ENCODE assay signal across 20 mouse cellular contexts in the genomic region with DNA sequence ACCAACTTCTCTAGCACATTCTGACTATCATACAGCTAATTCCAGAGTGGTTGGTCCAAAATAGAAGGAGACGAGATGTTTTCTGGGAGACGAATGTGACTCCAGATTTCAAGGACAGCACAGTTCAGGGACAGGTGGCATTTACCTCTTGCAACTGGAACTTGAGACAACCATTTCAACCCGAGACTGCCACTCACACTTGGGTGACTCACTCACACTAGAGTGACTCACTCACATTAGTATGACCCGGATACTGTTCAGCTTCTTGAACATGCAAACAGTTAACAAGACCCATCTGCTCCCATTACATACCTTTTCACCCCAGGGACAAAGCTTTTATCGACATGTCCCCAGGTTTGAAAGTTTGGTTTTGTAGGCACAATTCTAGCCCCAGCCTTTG. TPM values are rescaled to one million over a fixed set of nuclear protein-coding genes. Genes with fewer than 3 reads are reported as not detected.
DNase-seq lines count a peak whose midpoint lies in the region; ATAC-seq and TF ChIP-seq lines count a peak whose summit lies in the region.
"Had no signal": no experiment of that assay in that cellular context is flagged by ENCODE, and none has a peak within 500 bp of the region (broad histone marks: within the 10 kb centered on the region; RNA-seq: fewer than 3 reads in every experiment).

No protein-coding gene starts in this region.

- H3K27me3 ChIP-seq in Patski = no peaks in the 10 kb centered on the region
- no peaks in the 10 kb centered on the region for H3K27me3 ChIP-seq in intestine, embryonic 16.5 days (replicated peaks; ENCODE audit: control insufficient read depth, insufficient read depth, low read length)
- H3K27me3 ChIP-seq in stomach, postnatal 0 days (ENCODE audit: control insufficient read depth, insufficient read depth, low read length) = no peaks in the 10 kb centered on the region
- H3K27me3 ChIP-seq in forebrain, postnatal 0 days (ENCODE audit: insufficient read depth, low read length) = no peaks in the 10 kb centered on the region; the same call in 1 of the 2 replicates
- H3K27me3 ChIP-seq: CH12.LX; heart, embryonic 12.5 days had no signal

- no peak for TF ChIP-seq EP300 in stomach, postnatal 0 days (optimal IDR thresholded peaks at IDR 0.05)

- H3K36me3 ChIP-seq in intestine, embryonic 16.5 days (ENCODE audit: control insufficient read depth, insufficient read depth, low read length) = no peaks in the 10 kb centered on the region
- no peaks in the 10 kb centered on the region for H3K36me3 ChIP-seq in stomach, postnatal 0 days (ENCODE audit: control insufficient read depth, insufficient read depth, low read length)
- H3K36me3 ChIP-seq in forebrain, postnatal 0 days (ENCODE audit: insufficient read depth) = no peaks in the 10 kb centered on the region
- H3K36me3 ChIP-seq: embryonic facial prominence, embryonic 10.5 days; forebrain, embryonic 10.5 days; heart, embryonic 12.5 days; hindbrain, embryonic 10.5 days had no signal

- H3K9ac ChIP-seq in intestine, embryonic 16.5 days (ENCODE audit: low read depth, low read length) = no peak overlapping the region
- no peak overlapping the region for H3K9ac ChIP-seq in stomach, postnatal 0 days (ENCODE audit: low read length)
- no peak overlapping the region for H3K9ac ChIP-seq in forebrain, postnatal 0 days
- H3K9ac ChIP-seq: heart, embryonic 12.5 days; hindbrain, embryonic 14.5 days had no signal

- H3K9me3 ChIP-seq in intestine, embryonic 16.5 days (ENCODE audit: control insufficient read depth, low read length) = no peaks in the 10 kb centered on the region
- no peaks in the 10 kb centered on the region for H3K9me3 ChIP-seq in stomach, postnatal 0 days (ENCODE audit: control insufficient read depth, low read length)
- no peaks in the 10 kb centered on the region for H3K9me3 ChIP-seq in forebrain, postnatal 0 days (ENCODE audit: low read length)
- H3K9me3 ChIP-seq: embryonic facial prominence, embryonic 10.5 days; forebrain, embryonic 10.5 days; heart, embryonic 12.5 days; hindbrain, embryonic 10.5 days had no signal

- 72% methylated on average over 5 of the region's 5 CpGs for WGBS in intestine, embryonic 16.5 days
- WGBS in stomach, postnatal 0 days = 65% methylated on average over 5 of the region's 5 CpGs
- WGBS in forebrain, postnatal 0 days = 92% methylated on average over 5 of the region's 5 CpGs

- DNase-seq in left cerebral cortex, postnatal 25 days (ENCODE audit: low spot score in 2 of 2) = peak; percentile 3 to 4
- DNase-seq in left cerebral cortex, adult 11 months (ENCODE audit: low spot score) = no peak
- no peak for DNase-seq in Patski (ENCODE audit: low read depth, low spot score)
- peak; percentile 30 for DNase-seq in stomach, postnatal 0 days (ENCODE audit: low spot score)
- no peak for DNase-seq in forebrain, postnatal 0 days
- DNase-seq: adrenal gland, adult 8-10 months; cerebellum, adult 18-20 months; cerebellum, postnatal 10 days; gastrocnemius, postnatal 14 days had no signal

- H3K27ac ChIP-seq in intestine, embryonic 16.5 days (ENCODE audit: low read length) = peak overlapping the region; percentile 31
- peak overlapping the region; percentile 71 for H3K27ac ChIP-seq in stomach, postnatal 0 days (replicated peaks)
- no peak overlapping the region for H3K27ac ChIP-seq in forebrain, postnatal 0 days (ENCODE audit: low read depth, low read length)
- H3K27ac ChIP-seq: embryonic facial prominence, embryonic 10.5 days; forebrain, embryonic 10.5 days; hindbrain, embryonic 10.5 days; hindbrain, embryonic 14.5 days had no signal

- H3K4me3 ChIP-seq in intestine, embryonic 16.5 days (ENCODE audit: low read length) = no peak overlapping the region
- no peak overlapping the region for H3K4me3 ChIP-seq in stomach, postnatal 0 days (ENCODE audit: low read depth, low read length)
- no peak overlapping the region for H3K4me3 ChIP-seq in forebrain, postnatal 0 days (ENCODE audit: low read depth, low read length)
- H3K4me3 ChIP-seq: embryonic facial prominence, embryonic 10.5 days; erythroblast, embryonic 14.5 days; forebrain, embryonic 10.5 days; heart, embryonic 12.5 days; hindbrain, embryonic 10.5 days had no signal

- in situ Hi-C loops in Patski (cut with MboI; ENCODE audit: low pct_unique_long_range_greater_than_20kb) = no loop called here

- POLR2A ChIA-PET in Patski (lab: Charles Lee) = no interaction called here

- CTCF ChIA-PET in Patski (lab: Charles Lee) = no interaction called here

- no peak overlapping the region for H3K4me2 ChIP-seq in intestine, embryonic 16.5 days (ENCODE audit: low read depth, low read length)
- no peak overlapping the region for H3K4me2 ChIP-seq in stomach, postnatal 0 days (replicated peaks; ENCODE audit: low read depth)
- H3K4me2 ChIP-seq in forebrain, postnatal 0 days (ENCODE audit: low read depth) = no peak overlapping the region
- H3K4me2 ChIP-seq: heart, embryonic 12.5 days; hindbrain, embryonic 14.5 days had no signal

- intact Hi-C loops in left cerebral cortex, postnatal 25 days (cut with DNase I) = no loop called here

- TF ChIP-seq CTCF in Patski (IDR thresholded peaks at IDR 0.05) = no peak
- TF ChIP-seq CTCF in stomach, postnatal 0 days (IDR thresholded peaks at IDR 0.05; ENCODE audit: low read depth) = no peak
- TF ChIP-seq CTCF in forebrain, postnatal 0 days (IDR thresholded peaks at IDR 0.05; ENCODE audit: low read depth) = no peak

- peak; percentile 39 for ATAC-seq in Patski
- ATAC-seq in intestine, embryonic 16.5 days = peak; percentile 58
- peak; percentile 72 for ATAC-seq in stomach, postnatal 0 days (ENCODE audit: low FRiP score, low TSS enrichment)
- ATAC-seq in erythroblast, adult 5-6 weeks (replicated peaks; ENCODE audit: low FRiP score, poor library complexity, severe bottlenecking) = no peak
- no peak for ATAC-seq in forebrain, postnatal 0 days
- ATAC-seq: forebrain, embryonic 14.5 days had no signal

- H3K4me1 ChIP-seq in intestine, embryonic 16.5 days (ENCODE audit: control insufficient read depth, insufficient read depth, low read length) = peaks cover 16% of the 10 kb centered on the region
- H3K4me1 ChIP-seq in stomach, postnatal 0 days (replicated peaks; ENCODE audit: control insufficient read depth, insufficient read depth) = no peaks in the 10 kb centered on the region
- H3K4me1 ChIP-seq in forebrain, postnatal 0 days (ENCODE audit: insufficient read depth) = no peaks in the 10 kb centered on the region
- H3K4me1 ChIP-seq: forebrain, embryonic 10.5 days; heart, embryonic 12.5 days; hindbrain, embryonic 10.5 days had no signal

RNA-seq across cellular contexts. Expression of a gene that starts 12.2 kb away (rescaled TPM):
- under 1 TPM; 0.85 to 0.99 TPM for total RNA-seq in left cerebral cortex, postnatal 25 days (2021)
- polyA plus RNA-seq in Patski (2021) = 0.67 TPM
- 229 and 235 TPM in 2 replicates for polyA plus RNA-seq in intestine, embryonic 16.5 days (2015; fragmentation: Nextera tagmentation; extraction: Ambion mirVana)
- 250 and 264 TPM in 2 replicates for polyA plus RNA-seq in stomach, postnatal 0 days (2015; fragmentation: Nextera tagmentation; extraction: Ambion mirVana)
- 387 and 395 TPM in 2 replicates for total RNA-seq in erythroblast, adult 5-6 weeks (2015; ENCODE audit: low replicate concordance)
- total RNA-seq in erythroblast, adult 5-6 weeks (2017; ENCODE audit: low replicate concordance) = 589 and 604 TPM in 2 replicates
- 1.3 and 5.2 TPM in 2 replicates for total RNA-seq in forebrain, postnatal 0 days (2014; rRNA removed)
- 1.0 and 1.6 TPM in 2 replicates for polyA plus RNA-seq in forebrain, postnatal 0 days (2015; fragmentation: Nextera tagmentation; extraction: Ambion mirVana)
- total RNA-seq: granulocyte monocyte progenitor cell, adult 5-6 weeks had no signal

Comparison
In these comparisons a context has a peak if more than half of its experiments do, and no peak if none do; other contexts are left out.
1. DNase-seq: peak in left cerebral cortex, postnatal 25 days (2 of 2) and stomach, postnatal 0 days (single experiment); none in left cerebral cortex, adult 11 months (single experiment), Patski (single experiment) and forebrain, postnatal 0 days (single experiment).
2. ATAC-seq: peak in Patski (single experiment), intestine, embryonic 16.5 days (single experiment) and stomach, postnatal 0 days (single experiment); none in erythroblast, adult 5-6 weeks (single experiment) and forebrain, postnatal 0 days (single experiment).
3. RNA of a gene that starts 12.2 kb away (polyA plus RNA-seq): 250 to 264 TPM in stomach, postnatal 0 days and 229 to 235 TPM in intestine, embryonic 16.5 days; 1.0 to 1.6 TPM in forebrain, postnatal 0 days and 0.67 TPM in Patski (single experiment); every median in the first group is over 10 times any median in the second.